Mouse (Mus musculus): Measurements from ENCODE around the gene Spint3.

Spint3 gene

GRCm38 (mm10) chr2:164549963-164550894 lies 23.0 kb downstream of the Spint3 start:
- DNase-seq (ENCODE audit: low read depth, low spot score), result peak; percentile 40

- DNase-seq (ENCODE audit: low read depth, low spot score), result no peak
Observed at GRCm38 (mm10) chr2:164549338-164549737, 23.9 kb downstream of the Spint3 start.

- DNase-seq (ENCODE audit: low read depth, low spot score), result no peak
Observed at GRCm38 (mm10) chr2:164544454-164545097, 28.7 kb downstream of the Spint3 start.

- no peak for DNase-seq (ENCODE audit: low read depth, low spot score)
Observed at GRCm38 (mm10) chr2:164543745-164544144, 29.5 kb downstream of the Spint3 start.

- DNase-seq (ENCODE audit: low read depth, low spot score), result no peak
Observed at GRCm38 (mm10) chr2:164542598-164542997, 30.7 kb downstream of the Spint3 start.

- no peak for DNase-seq (ENCODE audit: low read depth, low spot score)
Observed at GRCm38 (mm10) chr2:164542132-164542531, 31.1 kb downstream of the Spint3 start.

GRCm38 (mm10) chr2:164540652-164541427 lies 32.4 kb downstream of the Spint3 start:
- peak; percentile 15 for DNase-seq (ENCODE audit: low read depth, low spot score)

GRCm38 (mm10) chr2:164537003-164537402 lies 36.3 kb downstream of the Spint3 start:
- no peak for DNase-seq (ENCODE audit: low read depth, low spot score)

GRCm38 (mm10) chr2:164534315-164534714 lies 38.9 kb downstream of the Spint3 start:
- peak; percentile 25 for DNase-seq (ENCODE audit: low read depth, low spot score)

GRCm38 (mm10) chr2:164531169-164531568 lies 42.1 kb downstream of the Spint3 start:
- peak; percentile 79 for DNase-seq (ENCODE audit: low read depth, low spot score)

- DNase-seq (ENCODE audit: low read depth, low spot score), result no peak
Observed at GRCm38 (mm10) chr2:164528557-164528956, 44.7 kb downstream of the Spint3 start.

GRCm38 (mm10) chr2:164523301-164523773 lies 49.9 kb downstream of the Spint3 start:
- DNase-seq (ENCODE audit: low read depth, low spot score), result peak; percentile 46

GRCm38 (mm10) chr2:164522280-164522679 lies 51.0 kb downstream of the Spint3 start:
- DNase-seq (ENCODE audit: low read depth, low spot score), result no peak

GRCm38 (mm10) chr2:164521841-164522240 lies 51.4 kb downstream of the Spint3 start:
- peak; percentile 82 for DNase-seq (ENCODE audit: low read depth, low spot score)

GRCm38 (mm10) chr2:164520782-164521181 lies 52.5 kb downstream of the Spint3 start:
- peak; percentile 73 for DNase-seq (ENCODE audit: low read depth, low spot score)

All from ZHBTc4 (cell line).